Mouse (Mus musculus): Measurements from ENCODE around the gene Cry2.
A peak's percentile ranks its signal among the peaks of the same experiment; 100 is the strongest.
"Not testable (repeated sequence)": the region's sequence is repeated elsewhere in the genome, so short reads cannot be mapped to it uniquely, and the experiment has no call there.

The Cry2 gene

GRCm38 (mm10) chr2:92421723-92422387 lies 12.0 kb downstream of the Cry2 start:
- no peak for DNase-seq

GRCm38 (mm10) chr2:92411705-92412104 lies 22.1 kb downstream of the Cry2 start:
- no peak for DNase-seq

GRCm38 (mm10) chr2:92408309-92409045 lies 25.4 kb downstream of the Cry2 start:
- DNase-seq, result no peak

GRCm38 (mm10) chr2:92405687-92406086 lies 28.2 kb downstream of the Cry2 start:
- no peak for DNase-seq

- no peak for DNase-seq
These were observed 29.1 kb downstream of the Cry2 start for GRCm38 (mm10) chr2:92404737-92405136.

DNA sequence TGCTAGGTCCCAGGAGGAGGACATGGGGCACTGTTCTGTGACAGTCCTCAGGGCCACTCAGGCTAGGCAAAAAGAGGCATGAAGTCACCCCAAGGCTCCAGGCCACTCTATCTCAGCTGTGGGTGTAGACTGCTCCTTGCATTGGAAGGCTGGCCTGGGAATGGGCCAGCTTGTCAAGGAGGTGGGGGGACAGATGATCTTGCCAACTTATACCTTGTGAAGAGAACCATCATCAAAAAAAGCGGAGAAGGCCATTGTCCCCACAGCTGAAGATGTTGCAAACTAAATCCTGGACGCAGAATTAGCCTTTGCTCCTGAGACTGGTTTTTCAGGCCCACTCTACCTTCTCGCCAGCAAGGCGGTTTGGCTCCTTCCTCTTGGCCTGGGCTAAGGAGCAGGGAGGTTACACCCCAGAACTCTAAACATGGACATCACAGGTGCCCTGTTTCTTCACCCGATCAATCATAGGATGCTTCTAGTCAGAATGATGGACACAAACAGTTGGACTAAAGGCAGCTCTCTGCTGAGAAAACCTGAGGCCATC lies 30.0 kb downstream of the Cry2 start:
- no peak for DNase-seq

- DNase-seq, result no peak
These were observed 31.1 kb downstream of the Cry2 start for GRCm38 (mm10) chr2:92402591-92403326.

- DNase-seq, result peak; percentile 13
These were observed 32.7 kb downstream of the Cry2 start, which contains the start of gene Mapk8ip1 for GRCm38 (mm10) chr2:92401091-92401561. TSS of gene Mapk8ip1 (minus strand) at chr2:92401263.

DNA sequence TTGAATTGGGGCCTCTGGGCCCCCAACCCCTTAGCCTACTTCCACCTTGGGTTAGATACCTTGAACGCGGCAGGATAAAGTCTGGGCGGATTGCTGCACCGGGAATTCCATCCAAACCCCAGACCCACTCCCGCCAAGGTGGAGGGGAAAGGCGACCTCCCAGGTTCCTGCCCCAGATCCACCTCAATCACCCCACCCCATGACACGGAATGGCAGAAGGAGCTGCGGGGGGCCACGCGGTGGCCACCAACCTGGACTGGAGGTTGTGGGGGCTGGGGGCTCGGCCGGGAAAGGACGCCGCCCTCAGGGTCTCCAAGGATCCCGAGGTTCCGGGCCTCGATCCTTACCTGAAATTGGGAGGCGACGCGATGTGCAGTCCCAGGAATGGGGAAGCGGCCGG lies 33.2 kb downstream of the Cry2 start:
- DNase-seq, result no peak

GRCm38 (mm10) chr2:92399877-92400276 lies 34.0 kb downstream of the Cry2 start:
- DNase-seq, result not testable (repeated sequence)

- DNase-seq, result no peak
These were observed 36.4 kb downstream of the Cry2 start for GRCm38 (mm10) chr2:92397436-92397835.

- no peak for DNase-seq
These were observed 38.3 kb downstream of the Cry2 start for GRCm38 (mm10) chr2:92395535-92395934.

- DNase-seq, result no peak
These were observed 41.3 kb downstream of the Cry2 start for GRCm38 (mm10) chr2:92392318-92393264.

- no peak for DNase-seq
These were observed 42.0 kb downstream of the Cry2 start for GRCm38 (mm10) chr2:92391703-92392317.

DNA sequence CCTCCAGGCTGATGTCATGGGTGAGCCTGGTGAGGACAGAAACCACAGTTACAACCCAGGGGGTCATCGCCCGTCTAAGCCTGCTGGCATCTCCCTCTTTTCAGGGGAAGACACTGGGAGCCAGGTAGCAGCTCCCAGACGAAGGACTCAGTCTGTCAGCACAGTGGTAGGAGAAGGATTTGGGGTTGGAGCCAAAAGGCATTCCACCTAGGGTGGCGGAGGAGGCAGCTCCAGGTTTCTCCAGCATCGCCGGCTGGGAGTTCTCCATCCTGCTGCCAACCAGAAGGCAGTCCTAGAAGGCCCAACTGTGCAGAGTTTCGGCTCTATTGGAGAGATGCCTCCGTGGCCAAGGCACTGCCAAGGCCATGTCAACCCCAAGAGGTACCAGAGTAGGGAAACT lies 42.7 kb downstream of the Cry2 start:
- no peak for DNase-seq

DNA sequence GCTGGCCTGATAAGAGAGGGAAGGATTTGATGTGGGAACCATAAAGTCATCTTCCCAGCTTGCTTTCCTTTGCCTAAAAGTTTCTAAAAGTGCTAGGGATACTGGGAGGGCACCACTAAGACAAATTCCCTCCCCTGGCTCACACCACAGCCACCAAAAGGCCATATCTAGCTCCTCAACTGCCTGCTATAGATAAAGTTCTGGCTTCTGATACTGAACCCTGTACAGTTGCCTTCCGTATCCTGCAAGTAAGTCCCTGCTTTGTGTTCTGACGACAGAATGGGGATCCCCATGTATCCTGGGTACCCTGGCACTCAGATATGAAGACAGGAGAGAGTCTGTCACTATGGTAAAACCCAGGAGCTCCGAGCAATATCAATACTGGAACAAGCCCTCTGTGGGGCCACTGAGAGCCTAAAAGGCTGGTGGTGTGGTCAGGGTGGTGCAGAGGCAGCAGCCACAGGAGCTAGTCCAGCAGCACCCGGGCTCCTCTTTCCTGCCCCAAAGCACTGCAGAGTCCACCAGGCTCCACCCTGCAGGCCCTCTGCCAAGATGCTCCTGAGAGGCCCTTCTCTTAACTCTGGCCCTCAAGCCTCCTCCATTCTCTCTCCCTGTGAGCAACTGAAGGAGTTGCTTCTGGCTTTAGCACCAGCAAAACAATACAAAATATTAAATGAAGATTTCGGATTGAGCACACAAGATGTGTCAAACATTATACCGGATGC lies 43.5 kb downstream of the Cry2 start:
- peak; percentile 58 for DNase-seq

GRCm38 (mm10) chr2:92389645-92390044 lies 44.2 kb downstream of the Cry2 start:
- no peak for DNase-seq

DNA sequence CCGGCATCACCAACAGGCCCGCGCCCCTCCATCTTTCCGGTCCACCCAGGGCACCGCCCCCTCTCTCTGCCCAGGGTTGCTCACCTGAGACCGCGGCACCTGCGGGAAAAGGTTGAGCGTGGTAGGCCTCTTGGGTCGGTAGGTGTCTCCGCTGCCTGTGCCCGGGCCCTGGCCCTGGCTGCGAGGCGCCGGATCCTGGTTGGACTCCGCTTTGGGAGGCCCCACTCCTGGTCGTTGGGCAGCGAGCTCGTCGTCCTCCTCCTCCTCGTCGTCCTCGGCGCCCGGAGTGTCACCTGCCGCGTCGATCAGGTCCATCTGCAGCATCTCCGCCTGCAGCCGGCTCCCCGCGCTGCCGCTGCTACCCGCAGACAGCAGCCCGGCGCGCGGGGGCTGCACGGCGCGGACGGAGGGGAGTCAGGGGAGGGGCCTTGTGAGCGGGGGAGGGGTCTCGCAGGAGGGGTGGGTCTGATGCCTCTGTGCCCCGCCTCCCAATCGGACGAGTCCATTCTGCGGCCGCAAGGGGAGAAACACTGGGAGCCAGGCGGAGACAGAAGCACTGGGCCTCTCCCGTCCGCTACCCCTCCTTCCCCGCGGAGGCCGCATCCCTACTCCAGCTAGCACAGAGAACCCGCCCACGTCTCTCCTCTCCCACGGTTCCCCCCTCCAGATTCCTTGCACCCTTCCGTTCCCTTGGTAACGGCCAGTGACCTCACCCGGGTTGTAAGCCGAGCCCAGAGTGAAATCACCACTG lies 44.8 kb downstream of the Cry2 start:
- DNase-seq, result peak; percentile 93

GRCm38 (mm10) chr2:92388081-92388517 lies 45.7 kb downstream of the Cry2 start:
- no peak for DNase-seq

GRCm38 (mm10) chr2:92387646-92388045 lies 46.2 kb downstream of the Cry2 start:
- no peak for DNase-seq

Data from lung, postnatal 10 days (tissue).